Mouse (Mus musculus) megakaryocyte-erythroid progenitor cell, adult 5-6 weeks (primary cell): ENCODE measurements around the gene Tmem51. TPM values are rescaled to one million over a fixed set of nuclear protein-coding genes. Genes with fewer than 3 reads are reported as not detected.
"Not testable (repeated sequence)": the region's sequence is repeated elsewhere in the genome, so short reads cannot be mapped to it uniquely, and the experiment has no call there.

Experiments used
- ATAC-seq: replicated peaks from 2 replicates; pipeline ENCODE4 v1.8.0; 2016; ENCODE audit warnings: mild to moderate bottlenecking, inconsistent platforms; ENCODE audit not compliant: severe bottlenecking, poor library complexity, low FRiP score, low TSS enrichment
- total RNA-seq, 2 experiments: library from RNA; stranded (forward) in 1 of 2; stranded (reverse) in 1 of 2; fragments of 200-1000, 215-1000 nt in 1 of 2; fragments of >200 nt in 1 of 2; fragmentation: Nextera tagmentation in 1 of 2; gene quantifications; 2 replicates each; pipeline ENCODE4 v1.2.3; 2014 to 2017

Tmem51 gene
- total RNA-seq, 2 experiments from 2014 or later: 0.42 TPM; not detected in 1

DNA sequence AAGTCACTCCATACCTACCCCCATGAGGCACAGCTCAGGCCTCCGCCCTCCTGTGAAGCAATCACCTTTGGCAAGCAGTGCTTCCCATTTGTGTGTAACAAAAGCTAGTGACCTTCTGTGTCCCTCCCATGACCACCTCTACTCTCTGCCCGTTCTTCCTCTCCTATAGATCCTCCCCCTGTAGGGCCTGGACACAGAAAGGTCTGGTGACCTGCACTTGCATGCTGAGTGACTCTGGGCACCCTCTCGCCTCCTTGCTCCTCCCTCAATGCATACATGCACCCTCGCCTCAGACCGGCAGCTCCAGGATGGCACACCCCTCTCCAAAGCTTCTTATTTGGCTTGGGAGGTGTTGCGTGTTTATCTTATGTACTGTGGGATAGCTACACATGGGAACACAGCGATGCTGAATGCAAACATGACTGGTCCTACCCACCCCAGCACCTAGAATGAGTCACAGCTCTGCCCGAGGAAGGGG lies 21.0 kb downstream of the Tmem51 start:
- no peak for ATAC-seq

DNA sequence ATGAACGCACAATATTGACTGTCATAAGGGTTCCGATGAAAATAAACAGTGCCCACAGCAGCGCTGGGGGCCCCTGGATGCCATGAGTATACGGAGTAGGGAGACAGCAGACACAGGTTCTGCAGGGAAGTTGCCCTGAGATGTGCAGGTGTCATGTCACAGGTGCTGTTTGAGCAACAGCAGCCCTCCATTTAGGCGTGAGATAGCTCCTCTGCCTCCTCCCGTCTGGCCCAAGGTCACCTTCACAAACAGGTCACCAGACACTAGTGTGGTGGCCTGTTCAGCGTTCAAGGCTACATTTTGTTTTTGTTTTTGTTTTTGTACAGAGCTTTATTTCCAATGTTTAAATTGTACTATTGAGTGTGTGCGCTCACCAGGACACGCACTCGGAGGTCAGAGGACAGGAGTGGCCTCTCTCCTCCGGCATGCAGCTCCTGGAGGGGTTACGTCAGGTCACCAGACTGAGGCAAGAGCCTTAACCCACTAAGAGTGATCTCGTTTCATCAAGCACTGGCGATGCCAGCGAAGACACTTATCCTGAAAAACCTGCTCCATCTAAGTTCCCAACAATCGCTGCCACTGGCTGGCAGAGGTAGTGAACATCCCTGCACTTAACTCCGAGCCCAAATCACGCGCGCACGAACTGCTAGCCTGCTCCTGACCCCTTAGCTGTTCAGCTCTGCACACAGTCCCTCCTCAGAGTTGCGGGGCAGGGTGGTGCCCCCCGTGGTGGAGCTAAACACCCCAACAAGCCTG lies 22.4 kb downstream of the Tmem51 start:
- ATAC-seq: no peak

DNA sequence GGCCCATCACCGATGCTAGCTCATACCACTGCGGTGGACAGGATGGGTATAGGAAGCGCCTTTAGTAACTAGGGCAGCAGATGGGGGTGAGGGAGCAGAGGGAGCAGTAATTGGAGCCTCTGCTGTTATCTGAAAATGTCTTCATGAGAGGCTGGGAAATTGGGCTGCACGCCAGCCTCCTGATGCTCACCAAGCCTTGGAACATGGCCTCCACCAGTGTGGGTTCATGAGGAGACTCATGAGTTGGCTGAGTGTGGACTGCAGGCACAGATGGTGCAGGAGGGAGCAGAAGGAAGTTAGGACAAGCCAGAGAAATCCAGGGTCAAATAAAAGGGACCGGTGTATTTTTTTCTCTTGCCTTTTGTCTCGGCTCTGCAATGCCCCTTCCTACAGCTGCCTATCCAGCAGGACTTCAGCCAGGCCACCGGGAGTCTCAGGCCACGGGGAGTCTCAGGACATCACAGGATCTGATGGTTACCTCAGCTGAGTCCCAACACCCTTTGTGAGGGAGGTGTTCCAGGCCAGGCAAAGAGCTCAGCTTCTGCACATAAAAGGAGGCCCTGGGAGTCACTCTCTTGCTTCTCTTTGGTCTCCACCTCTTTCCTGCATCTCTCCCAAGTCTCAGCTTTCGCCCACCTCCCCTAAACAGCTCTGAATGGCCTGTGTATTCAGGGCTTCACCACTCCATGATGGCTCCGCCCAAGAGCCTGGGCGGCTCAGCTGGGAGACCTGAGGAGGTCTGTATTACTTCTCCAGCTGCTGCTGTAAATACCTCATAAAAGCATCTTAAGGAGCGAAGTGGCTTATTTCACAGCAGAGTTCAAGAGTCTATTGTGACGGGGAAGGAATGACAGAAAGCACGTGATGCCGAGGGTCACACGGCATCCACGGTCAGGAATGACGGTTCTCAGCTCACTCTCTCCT lies 23.4 kb downstream of the Tmem51 start:
- no peak for ATAC-seq

DNA sequence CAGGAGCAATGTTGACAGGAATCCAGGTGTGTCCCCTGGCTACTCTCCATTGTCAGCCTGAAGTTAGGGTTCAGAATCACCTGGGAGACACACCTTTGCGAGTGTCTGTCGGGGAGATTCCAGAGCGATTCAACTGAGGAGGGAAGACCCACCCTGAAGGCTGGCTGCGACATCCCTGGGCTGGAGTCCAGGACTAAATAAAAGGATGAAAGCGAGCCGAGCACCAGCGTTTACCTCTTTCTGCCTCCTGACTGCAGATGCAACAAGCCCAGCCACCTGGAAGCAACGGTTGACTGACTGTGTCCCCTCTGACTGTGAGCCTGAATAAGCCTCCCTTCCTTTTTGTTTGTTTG lies 24.3 kb downstream of the Tmem51 start:
- no peak for ATAC-seq

DNA sequence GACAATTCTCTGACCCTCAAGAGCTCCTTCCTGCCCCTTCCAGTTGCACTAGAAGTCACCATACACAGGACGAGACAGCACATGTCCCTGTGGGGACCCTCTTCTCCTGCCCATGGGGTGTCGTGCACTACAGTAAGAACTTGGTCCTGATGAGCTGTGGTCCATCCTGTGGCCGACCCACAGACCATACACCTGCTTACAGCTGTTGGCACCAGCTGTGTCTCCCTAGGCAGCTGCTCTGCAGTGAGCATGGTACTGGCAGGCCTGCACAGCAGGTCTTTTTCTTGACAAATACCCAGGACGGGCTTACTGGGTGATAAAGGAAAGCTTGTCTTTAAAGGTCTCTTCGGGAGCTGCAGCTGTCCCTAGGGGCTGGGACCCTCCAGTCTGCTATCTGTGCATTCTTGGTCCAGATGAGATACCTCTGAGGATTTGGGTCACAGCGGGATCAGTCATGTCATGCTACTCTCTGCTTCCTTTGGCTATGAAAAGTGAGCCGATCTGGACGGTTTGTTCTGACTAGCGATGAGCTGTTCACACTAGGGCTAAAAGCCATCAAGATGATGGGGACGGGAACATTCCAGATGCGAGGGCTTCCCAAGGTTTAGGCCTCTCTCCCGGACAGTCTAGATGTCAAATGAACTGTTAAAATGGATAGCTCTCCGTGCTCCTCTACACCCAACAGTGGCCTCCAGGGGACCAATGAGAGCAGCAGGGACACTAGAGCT lies 24.8 kb downstream of the Tmem51 start:
- ATAC-seq: no peak

DNA sequence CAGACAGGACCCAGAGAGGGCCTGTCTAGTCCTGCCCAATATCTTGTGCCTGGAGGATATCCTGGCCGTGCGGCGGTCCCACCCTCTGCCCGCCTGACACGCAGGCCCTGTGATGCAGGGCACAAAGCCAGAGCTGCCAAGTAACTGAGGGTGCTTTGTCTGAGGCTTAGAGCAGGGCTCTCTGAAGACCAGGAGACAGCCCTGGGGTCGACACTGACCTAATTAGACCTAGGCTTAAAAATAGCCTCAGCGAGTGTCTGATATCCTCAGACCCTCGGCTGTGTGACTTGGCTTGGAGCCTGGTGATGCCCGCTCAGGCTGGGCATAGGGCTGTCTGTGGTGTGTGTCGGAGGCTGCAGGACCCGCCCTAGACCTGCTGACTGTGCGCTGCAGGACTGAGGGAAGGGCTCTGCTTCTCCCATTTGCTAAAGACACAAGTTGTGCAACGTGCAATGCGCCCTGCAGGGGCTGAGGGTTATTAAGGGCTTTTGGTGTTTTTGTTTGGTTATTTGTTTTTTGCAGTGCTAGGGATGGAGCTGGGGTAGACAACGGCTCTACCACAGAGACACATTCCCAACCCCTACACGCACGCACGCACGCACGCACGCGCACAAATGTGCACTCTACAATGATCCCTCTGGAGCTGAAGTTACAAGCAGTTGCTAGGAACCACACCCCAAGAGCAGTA lies 26.4 kb downstream of the Tmem51 start:
- ATAC-seq: peak; percentile 23; the same call in 1 of the 2 replicates

DNA sequence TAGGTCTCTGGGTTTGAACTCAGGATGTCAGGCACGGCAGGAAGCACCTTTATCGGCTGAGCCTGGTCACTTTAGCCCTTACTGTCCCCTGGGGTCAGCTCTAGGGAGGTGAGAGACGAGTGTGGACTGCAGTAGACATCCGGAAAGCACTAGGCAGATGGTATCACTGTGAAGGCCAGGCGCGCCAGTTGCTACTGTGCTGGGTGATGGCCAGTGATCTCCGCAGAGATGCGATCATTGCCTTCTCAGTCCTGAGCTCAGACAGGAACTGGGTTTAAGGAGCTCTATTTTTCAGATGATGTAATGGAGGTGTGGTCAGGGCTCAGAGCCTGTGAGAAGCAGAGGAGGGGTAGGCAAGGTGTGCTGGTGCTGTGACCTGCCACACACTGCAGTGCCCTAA lies 28.5 kb downstream of the Tmem51 start:
- ATAC-seq: no peak

DNA sequence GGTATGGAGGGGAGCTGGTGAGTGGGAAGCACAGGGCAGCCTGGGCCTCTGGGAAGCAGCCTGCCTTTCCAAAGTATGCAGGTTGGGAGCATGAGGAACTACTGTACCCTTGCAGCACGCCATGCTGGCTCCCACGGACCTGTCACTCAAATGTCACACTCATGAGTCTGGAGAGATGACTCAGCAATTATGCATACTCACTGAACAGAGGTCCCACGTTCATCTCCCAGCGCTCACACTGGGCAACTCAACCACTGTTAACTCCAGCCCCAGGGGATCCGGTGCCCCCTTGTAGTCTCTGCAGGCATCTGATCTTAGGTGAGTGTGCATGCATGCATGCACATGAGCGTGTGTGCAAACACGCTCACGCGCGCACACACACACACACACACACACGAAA lies 29.5 kb downstream of the Tmem51 start:
- ATAC-seq: peak; percentile 58; the same call in 1 of the 2 replicates

DNA sequence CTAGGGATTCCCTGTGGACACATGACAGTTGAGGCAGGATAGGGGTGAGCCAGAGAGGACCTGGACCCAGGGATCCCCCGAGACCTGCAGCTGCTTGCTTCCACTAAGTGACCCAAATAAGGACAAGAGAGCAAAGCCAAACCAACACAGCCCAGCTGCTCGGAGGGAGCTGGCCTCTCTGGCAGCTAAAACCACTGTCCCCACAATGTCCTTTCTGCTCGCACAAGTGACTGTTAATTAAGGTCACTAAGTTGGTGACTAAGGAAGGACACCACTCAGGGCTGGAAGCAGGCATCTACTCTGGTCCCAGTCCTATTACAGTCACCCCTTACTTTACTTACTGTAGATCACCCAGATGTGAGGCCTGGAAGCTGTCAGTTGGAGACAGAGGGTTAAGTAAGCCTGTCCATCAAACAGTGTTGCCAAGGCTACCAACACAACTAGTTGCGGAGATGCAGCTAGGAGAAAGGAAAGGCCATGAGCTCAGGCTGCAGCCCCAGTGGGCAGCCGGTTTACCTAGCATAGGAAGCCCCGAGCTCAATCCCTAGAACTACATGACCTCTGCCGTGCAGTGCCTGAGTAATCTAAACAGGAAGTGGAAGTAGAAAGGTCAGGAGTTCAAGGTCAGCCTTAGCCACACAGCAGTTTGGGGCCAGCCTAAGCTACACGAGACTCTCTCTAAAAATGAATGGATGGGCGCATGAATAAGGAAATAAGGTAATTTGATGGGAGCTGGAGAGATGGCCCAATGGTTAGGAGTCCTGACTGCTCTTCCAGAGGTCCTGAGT lies 30.2 kb downstream of the Tmem51 start:
- ATAC-seq: no peak

DNA sequence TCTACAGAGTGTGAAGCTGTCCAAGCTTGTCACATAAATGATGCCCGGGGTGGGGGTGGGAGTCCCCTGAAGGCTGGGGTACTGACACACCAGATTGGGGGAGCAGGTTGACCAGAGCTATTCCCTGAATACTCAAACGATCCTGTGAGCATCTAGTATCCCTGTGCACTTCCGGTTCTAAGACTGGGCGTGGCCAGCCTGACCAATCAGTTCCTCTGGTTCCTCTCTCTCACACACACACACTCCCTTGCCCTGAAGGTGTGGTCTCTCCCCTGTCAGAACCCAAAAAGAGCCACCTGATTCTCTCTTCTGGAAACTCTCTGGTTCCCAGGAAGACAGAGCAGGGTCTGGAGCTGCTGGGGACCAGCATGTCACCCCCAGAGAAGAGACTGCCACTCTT lies 30.8 kb downstream of the Tmem51 start:
- ATAC-seq: 0 out of 2 replicates have a peak, but pooled peaks have one; percentile 34

DNA sequence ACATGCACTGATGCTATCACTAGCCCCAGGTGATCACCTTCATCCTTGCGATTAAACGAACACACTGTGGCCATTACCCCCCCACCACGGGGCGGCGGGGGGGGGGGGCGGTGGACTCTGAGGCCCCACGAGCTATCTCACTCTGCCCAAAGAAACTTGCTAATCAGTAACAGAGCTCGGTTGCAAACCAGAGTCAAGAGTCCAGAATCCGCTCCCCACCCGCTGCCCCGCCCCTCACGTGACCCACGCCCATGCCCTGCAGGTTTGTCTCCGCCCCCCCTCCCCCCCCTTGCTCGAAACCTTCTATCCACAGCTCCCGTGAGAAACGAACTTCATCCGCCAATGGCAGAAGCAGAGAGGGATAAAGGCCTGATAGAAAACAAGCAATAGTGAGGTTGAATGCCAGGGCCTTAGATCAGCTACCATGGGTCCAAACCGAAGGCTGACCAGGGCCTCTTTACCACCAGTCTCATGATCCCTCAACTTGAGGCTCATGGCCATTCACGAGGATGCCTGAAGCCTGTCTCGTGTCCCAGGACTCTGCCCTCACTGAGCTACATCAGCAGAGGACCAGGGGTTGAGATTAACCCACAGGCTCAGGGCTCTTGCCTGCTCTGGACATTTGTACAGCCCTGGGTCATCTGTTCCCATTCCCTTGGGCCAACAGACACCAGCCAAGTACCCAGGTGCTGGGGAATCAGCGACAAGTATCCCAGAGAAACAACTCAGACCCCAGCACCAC lies 31.5 kb downstream of the Tmem51 start:
- no peak for ATAC-seq

DNA sequence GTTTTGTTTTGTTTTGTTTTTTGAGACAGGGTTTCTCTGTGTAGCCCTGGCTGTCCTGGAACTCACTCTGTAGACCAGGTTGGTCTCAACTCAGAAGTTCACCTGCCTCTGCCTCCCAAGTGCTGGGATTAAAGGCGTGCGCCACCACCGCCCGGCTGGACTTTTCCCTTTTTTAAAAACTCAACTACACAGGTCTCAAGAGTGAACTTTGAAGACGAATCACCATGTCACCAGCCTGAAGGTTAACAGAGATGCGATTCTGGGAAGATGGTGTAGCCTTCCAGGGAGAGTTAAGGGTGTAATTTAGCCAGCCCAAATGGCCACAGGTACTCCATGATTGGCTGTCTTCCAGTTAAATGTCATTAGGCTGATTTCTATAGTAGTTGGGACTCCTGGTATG lies 32.2 kb downstream of the Tmem51 start:
- ATAC-seq: not testable (repeated sequence)

DNA sequence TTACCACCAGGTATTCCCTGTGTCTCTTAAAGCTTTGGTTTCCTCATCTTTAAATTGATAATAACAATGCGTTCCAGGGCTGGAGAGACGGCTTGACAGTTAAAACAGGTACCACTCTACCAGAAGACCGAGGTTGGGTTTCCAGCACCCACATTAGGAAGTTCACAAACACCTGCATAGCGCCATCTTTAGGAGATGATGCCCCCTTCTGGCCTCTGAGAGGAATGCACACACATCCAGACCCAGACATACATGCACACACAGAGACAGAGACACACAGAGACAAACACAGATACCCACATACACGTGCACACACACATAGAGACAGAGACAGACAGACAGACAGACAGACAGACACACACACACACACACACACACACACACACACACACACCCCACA lies 34.1 kb downstream of the Tmem51 start:
- ATAC-seq: no peak

DNA sequence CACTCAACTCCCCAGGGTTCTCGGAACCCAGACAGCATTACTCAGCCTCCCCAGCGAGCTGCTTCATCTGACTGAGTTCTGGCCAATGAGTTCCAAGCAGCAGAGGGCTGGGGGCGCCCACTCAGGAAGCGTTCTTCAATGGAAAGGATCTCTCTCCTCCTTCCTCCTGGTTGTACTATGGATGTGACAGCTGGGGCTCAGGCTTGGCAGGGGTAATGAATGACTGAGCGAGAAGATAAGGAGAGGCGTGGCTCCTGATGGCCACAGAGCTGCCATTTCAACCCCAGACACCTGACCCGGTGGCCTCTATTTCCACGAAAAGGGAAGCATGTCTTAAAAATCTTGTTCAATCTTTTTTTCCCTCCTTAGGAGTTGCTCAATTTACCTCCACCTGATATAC lies 35.7 kb downstream of the Tmem51 start:
- no peak; the same call in 1 of the 2 replicates for ATAC-seq

DNA sequence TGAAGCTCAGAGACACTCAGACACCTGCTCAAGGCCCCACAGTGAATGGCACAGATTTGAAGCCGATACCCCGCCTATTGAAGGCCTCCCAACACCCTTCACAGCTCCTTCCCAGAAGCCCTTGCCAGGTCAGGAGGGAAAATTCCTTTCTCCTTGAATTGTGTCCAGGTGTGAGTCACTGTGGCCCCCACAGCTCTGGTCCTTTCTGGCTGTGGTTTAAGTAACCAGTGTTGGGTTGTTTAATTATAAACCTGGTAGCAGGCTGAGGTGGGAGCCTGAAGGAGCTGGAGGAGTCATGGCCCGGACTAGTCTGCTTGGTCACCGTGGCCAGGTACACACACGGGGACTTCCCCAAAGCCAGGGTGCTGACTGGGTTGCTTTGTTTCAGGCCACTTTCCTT lies 37.1 kb downstream of the Tmem51 start:
- no peak for ATAC-seq

DNA sequence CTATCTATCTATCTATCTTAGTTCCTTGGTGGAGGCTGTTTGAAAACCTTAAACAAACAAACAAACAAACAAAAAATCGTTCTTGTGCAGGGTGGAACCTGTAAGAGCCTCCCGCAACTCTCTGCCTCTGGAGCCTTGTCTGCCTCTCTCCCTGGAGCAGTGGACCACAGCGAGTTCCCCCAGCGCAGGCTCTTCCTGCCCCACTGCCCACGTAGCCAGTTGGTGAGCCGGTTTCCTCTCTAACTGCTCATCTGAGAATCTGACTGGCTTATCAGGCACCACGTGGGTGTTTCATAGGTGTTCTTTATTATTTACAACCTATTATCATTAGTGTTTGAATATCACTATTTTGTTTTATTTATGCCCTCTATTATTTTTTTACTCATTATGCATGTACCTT lies 37.6 kb downstream of the Tmem51 start:
- ATAC-seq: no peak

DNA sequence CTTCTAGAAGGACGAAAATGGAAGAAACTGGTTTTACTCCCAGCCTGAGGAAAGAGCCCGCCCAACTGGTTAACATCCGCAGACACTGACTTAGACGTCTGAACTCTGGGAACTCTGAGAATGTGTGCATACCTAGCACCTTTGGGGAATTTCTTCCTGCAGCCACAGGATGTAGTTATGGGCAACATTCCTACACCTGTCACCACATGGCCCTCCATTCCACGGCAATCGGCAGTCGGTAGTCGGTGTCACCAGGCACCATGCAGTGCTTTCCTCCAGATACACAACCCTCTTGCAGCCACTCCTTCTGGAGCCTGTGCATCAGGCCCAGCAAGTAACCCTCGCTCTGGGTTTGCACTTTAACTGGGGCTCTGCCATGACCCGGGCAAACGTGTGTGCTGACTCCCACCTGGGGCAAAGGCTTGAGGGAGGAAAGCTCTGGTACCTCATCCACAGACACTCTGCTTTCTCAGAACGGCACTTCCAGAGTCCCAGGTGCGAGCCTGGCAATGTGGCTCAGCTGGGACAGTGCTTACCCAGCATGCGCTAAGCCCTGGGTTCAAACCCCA lies 38.4 kb downstream of the Tmem51 start:
- no peak for ATAC-seq

DNA sequence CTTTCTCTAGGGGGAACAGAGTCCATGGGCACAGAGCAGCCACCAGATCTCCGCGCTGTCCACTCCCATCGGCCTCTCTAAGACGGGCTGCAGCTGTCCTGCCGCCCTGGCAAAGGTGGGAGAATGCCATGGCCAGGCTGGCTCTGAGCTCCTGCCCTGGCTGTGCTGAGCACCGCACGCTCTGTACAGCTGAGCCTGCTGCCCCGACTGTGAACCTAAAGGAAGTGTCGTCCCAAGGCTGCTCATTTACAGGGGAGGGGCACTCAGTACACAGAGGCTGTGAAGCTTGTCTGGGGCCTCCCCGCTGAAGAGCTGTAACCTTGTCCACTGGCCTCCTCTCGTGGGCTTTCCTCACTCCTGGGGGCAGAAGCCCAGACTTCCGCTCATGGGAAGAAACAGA lies 39.7 kb downstream of the Tmem51 start:
- no peak for ATAC-seq
